Mouse (Mus musculus): ENCODE data around the gene Klhl8. TPM values are rescaled to one million over a fixed set of nuclear protein-coding genes. Genes with fewer than 3 reads are reported as not detected.
"Not testable (repeated sequence)": the region's sequence is repeated elsewhere in the genome, so short reads cannot be mapped to it uniquely, and the experiment has no call there.

Klhl8 gene
- 51.2 and 60.0 TPM in 2 replicates for total RNA-seq (2014; rRNA removed)
- polyA plus RNA-seq (2015; fragmentation: Nextera tagmentation; extraction: Ambion mirVana) = 41.0 and 47.3 TPM in 2 replicates

DNA sequence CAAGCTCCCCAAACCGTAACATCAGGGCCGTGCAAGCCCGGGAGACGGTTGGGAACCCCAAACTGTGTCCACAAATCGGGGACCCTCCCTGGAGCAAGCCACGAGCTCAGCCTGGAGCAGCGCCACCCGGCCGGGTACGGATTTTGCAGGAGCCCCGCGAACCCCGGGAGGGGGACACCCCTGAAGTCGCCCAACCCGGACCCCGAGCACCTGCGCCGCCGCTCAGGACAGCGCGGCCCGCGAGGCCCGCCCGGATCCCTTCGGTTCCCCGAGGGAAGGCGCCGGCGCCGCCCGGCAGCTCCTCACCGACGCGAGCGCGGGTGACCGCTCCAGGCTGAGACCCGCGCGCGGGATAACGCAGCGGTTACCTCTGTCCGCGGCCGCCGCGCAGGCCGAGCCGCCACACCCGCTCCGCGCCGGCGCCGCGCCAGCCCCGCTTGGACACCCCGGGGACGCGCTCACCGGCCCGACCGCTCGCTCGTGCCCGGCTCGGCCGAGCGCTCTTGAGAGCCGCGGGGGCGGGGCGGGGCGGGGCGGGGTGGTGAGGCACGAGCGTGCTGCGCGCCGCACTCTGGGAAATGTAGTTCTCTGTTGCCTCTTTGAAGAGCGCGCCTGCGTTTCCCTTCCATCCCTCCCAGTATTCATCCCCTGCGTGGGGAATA lies at the start of gene Klhl8:
TSS of gene Klhl8 (minus strand) at position 512 of the 662 bp plus-strand sequence.
- peak within 1 kb of the TSS; percentile 80 for H3K27ac ChIP-seq (ENCODE audit: low read depth, low read length)
- TF ChIP-seq CTCF (IDR thresholded peaks at IDR 0.05; ENCODE audit: low read depth) = no peak
- peaks cover 4% of the 10 kb centered on the region; the same call in 1 of the 2 replicates for H3K4me1 ChIP-seq (ENCODE audit: insufficient read depth)
- H3K27me3 ChIP-seq (ENCODE audit: insufficient read depth, low read length) = no peaks in the 10 kb centered on the region
- H3K4me3 ChIP-seq (ENCODE audit: low read depth, low read length) = peak within 1 kb of the TSS; percentile 89
- H3K9ac ChIP-seq = peak within 1 kb of the TSS; percentile 85
- WGBS = 1% methylated on average over 85 of the region's 86 CpGs
- ATAC-seq (peak; percentile 99), DNase-seq (peak; percentile 91)
- H3K4me2 ChIP-seq (ENCODE audit: low read depth) = peak within 1 kb of the TSS; percentile 69
- H3K9me3 ChIP-seq (ENCODE audit: low read length) = no peaks in the 10 kb centered on the region
- no peaks in the 10 kb centered on the region for H3K36me3 ChIP-seq (ENCODE audit: insufficient read depth)

DNA sequence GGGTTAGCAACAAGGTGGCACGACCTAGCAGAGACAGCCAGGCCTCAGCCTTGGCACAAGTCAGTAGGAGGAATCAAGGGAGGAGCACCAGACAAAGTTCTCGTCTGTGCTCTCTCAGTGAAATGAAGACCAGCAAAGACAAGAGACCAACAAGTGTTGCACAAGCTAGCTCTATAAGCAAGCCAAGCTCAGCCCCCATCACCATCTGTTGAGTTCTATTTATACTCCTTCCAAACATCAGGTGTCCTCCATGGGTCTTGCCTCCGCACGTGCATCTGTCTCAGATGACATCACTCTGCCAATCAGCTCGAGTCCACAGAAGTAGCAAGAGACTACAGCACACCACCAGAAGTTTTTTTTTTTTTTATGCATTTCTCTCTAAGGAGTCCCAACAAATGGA lies 43.6 kb upstream of the Klhl8 start:
- no peaks in the 10 kb centered on the region for H3K9me3 ChIP-seq (ENCODE audit: low read length)
- H3K36me3 ChIP-seq (ENCODE audit: insufficient read depth) = no peaks in the 10 kb centered on the region
- 70% methylated on average over 5 of the region's 5 CpGs for WGBS
- H3K27ac ChIP-seq (ENCODE audit: low read depth, low read length) = no peak overlapping the region
- peak; percentile 32; the same call in 1 of the 2 replicates for ATAC-seq
- DNase-seq = no peak
- H3K4me2 ChIP-seq (ENCODE audit: low read depth) = no peak overlapping the region
- H3K4me3 ChIP-seq (ENCODE audit: low read depth, low read length) = no peak overlapping the region
- no peaks in the 10 kb centered on the region for H3K27me3 ChIP-seq (ENCODE audit: insufficient read depth, low read length)
- no peak for TF ChIP-seq CTCF (IDR thresholded peaks at IDR 0.05; ENCODE audit: low read depth)
- H3K4me1 ChIP-seq (ENCODE audit: insufficient read depth) = no peaks in the 10 kb centered on the region
- no peak overlapping the region for H3K9ac ChIP-seq

DNA sequence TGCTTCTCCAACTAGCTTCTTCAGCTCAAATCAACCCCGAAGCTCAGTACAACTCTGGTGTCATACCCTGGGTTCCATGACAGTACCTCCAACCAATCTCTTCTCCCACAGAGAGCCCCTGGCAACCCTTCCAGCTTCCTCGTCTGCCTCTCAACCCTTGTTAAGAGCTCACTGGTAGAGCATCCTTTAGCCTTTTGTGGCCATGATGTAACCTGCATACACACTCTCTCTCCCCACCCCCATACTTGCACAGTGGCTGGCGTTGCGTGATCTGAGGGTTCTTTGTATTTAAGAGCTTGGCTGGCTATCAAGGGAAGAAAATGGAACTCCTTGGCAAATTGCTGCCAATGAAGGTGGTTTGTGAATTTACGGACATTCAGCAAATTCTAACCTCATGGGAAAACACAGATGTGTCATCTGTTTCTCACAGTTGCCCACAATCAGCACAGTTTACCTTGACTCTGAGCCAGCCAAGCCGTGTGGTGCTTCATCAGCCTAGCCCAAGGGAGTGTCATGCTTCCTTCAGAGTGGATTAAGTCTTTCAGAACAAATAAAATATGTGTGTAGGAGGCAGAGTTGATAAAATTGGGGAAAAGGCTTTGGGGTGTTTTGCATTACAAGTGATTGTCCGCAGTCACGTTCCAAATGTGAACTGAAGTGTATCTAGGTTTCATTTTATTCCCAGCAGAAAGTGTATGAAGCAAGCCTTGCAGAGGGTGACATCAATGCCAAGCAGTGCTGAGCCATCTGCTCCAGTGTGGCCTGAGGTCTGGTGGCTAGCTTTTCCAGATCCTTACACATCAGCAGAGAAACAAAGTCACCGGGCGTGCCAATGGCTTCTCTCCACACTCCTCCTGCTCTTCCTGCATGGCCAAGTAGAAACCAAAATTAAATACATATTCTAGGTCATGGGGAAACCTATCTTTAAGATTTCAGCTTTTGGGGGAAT lies 42.4 kb upstream of the Klhl8 start:
- Histone ChIP-seq H3K4me3 (ENCODE audit: low read depth, low read length) (no peak overlapping the region), H3K36me3 (ENCODE audit: insufficient read depth) (no peaks in the 10 kb centered on the region), H3K4me1 (ENCODE audit: insufficient read depth) (no peaks in the 10 kb centered on the region), H3K9me3 (ENCODE audit: low read length) (no peaks in the 10 kb centered on the region), H3K27ac (ENCODE audit: low read depth, low read length) (no peak overlapping the region), H3K4me2 (ENCODE audit: low read depth) (no peak overlapping the region), H3K27me3 (ENCODE audit: insufficient read depth, low read length) (no peaks in the 10 kb centered on the region), H3K9ac (no peak overlapping the region)
- WGBS = 56% methylated on average over 10 of the region's 10 CpGs
- ATAC-seq (no peak), DNase-seq (no peak)
- no peak for TF ChIP-seq CTCF (IDR thresholded peaks at IDR 0.05; ENCODE audit: low read depth)

DNA sequence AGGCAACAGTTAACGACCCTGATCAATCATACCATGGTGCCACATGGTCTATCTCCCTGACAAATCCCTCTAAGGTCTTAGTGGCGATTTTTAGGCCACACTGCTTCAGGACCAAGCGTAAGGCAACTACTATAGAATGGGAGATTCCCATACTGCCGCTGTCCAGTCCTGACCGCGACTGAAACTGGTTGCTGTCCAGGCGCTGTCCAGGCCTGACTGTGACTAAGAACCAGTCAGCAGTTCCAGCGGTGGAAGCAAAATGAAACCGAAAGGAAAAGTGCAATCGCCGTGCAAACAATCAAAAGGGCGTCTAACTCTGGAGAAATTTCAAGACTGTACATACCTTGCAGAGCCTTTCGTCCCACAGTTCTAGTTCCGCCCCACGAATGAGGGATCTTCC lies 39.1 kb upstream of the Klhl8 start:
- not testable (repeated sequence) for H3K4me3 ChIP-seq (ENCODE audit: low read depth, low read length); ATAC-seq; H3K27me3 ChIP-seq (ENCODE audit: insufficient read depth, low read length); H3K36me3 ChIP-seq (ENCODE audit: insufficient read depth); H3K4me2 ChIP-seq (ENCODE audit: low read depth); H3K27ac ChIP-seq (ENCODE audit: low read depth, low read length); H3K9ac ChIP-seq; H3K4me1 ChIP-seq (ENCODE audit: insufficient read depth); DNase-seq; H3K9me3 ChIP-seq (ENCODE audit: low read length)
- 95% methylated on average over 15 of the region's 15 CpGs for WGBS

DNA sequence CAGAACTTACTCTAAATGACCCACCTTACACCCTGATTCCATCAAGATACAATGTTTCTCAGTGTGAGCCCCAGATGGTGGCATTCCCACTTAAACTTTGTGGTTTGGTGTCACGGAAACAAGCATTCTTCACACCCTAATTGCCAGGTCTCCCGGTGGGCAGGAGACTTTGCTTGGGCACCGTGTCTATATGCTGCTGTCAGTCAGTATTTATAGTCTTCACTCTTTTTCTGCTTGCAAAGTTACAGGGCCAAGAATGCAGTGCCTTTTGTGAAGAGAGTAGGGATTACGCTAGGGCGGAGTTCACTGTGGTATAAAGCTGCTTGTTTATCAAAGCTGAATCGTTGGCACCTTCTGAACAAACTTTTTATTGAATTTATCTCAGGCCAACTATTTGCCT lies 32.1 kb upstream of the Klhl8 start:
- DNase-seq (no peak), ATAC-seq (no peak)
- WGBS = 15% methylated on average over 6 of the region's 6 CpGs
- Histone ChIP-seq H3K9me3 (ENCODE audit: low read length) (no peaks in the 10 kb centered on the region), H3K27ac (ENCODE audit: low read depth, low read length) (no peak overlapping the region), H3K27me3 (ENCODE audit: insufficient read depth, low read length) (no peaks in the 10 kb centered on the region), H3K9ac (no peak overlapping the region), H3K4me3 (ENCODE audit: low read depth, low read length) (no peak overlapping the region), H3K4me1 (ENCODE audit: insufficient read depth) (no peaks in the 10 kb centered on the region), H3K36me3 (ENCODE audit: insufficient read depth) (no peaks in the 10 kb centered on the region), H3K4me2 (ENCODE audit: low read depth) (no peak overlapping the region)
- TF ChIP-seq CTCF (IDR thresholded peaks at IDR 0.05; ENCODE audit: low read depth) = no peak

DNA sequence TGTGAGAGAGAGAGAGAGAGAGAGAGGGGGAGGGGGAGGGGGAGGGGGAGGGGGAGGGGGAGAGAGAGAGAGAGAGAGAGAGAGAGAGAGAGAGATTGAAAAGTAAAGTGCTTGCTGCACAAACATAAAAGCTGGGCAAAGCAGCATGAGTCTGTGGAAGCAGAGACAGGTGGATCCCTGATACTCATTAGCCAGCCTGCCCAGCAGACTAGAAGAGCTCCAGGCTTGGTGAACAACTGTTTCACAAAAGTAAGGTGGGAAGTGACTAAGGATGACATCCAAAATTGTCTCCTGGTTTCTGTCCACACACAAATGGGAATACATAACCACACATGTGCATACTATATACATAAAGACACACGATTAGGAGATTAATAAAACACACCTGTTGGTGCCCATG lies 28.8 kb upstream of the Klhl8 start:
- ATAC-seq = no peak

DNA sequence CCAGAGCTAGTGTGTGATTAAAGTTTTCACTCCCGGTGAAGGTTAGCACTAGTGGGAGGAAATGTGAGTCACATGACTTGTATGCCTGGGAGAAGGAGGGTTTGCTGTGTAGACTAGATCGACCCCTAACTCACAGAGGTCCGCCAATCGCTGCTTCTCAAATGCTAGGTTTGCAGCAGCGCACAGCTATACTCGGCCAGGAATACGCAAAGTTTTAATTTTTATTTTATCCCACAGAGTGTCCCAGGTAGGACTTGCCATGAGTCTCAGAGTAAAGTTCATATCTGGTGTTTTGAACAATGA lies 28.2 kb upstream of the Klhl8 start:
- Histone ChIP-seq H3K4me3 (ENCODE audit: low read depth, low read length) (no peak overlapping the region), H3K9me3 (ENCODE audit: low read length) (no peaks in the 10 kb centered on the region), H3K4me1 (ENCODE audit: insufficient read depth) (no peaks in the 10 kb centered on the region), H3K27ac (ENCODE audit: low read depth, low read length) (no peak overlapping the region), H3K36me3 (ENCODE audit: insufficient read depth) (no peaks in the 10 kb centered on the region), H3K9ac (no peak overlapping the region), H3K27me3 (ENCODE audit: insufficient read depth, low read length) (no peaks in the 10 kb centered on the region), H3K4me2 (ENCODE audit: low read depth) (no peak overlapping the region)
- 42% methylated on average over 7 of the region's 7 CpGs for WGBS
- no peak for TF ChIP-seq CTCF (IDR thresholded peaks at IDR 0.05; ENCODE audit: low read depth)
- DNase-seq = no peak
- no peak; the same call in 1 of the 2 replicates for ATAC-seq

More for the DNA sequence above, 28.8 kb upstream of the Klhl8 start:
- Histone ChIP-seq H3K4me1 (ENCODE audit: insufficient read depth) (no peaks in the 10 kb centered on the region), H3K9me3 (ENCODE audit: low read length) (no peaks in the 10 kb centered on the region), H3K27ac (ENCODE audit: low read depth, low read length) (no peak overlapping the region), H3K4me2 (ENCODE audit: low read depth) (no peak overlapping the region), H3K4me3 (ENCODE audit: low read depth, low read length) (no peak overlapping the region), H3K36me3 (ENCODE audit: insufficient read depth) (no peaks in the 10 kb centered on the region), H3K9ac (no peak overlapping the region), H3K27me3 (ENCODE audit: insufficient read depth, low read length) (no peaks in the 10 kb centered on the region)
- no peak for TF ChIP-seq CTCF (IDR thresholded peaks at IDR 0.05; ENCODE audit: low read depth)
- 68% methylated on average over 1 of the region's 1 CpGs for WGBS
- no peak for DNase-seq

Measured in forebrain, postnatal 0 days (tissue).